Mouse (Mus musculus) MN1 (cell line): Measurements from ENCODE around the gene Tyw3.

ENCODE experiments used
- DNase-seq: peaks from one replicate; pipeline ENCODE4 v3.0.0-alpha.2; 2016; ENCODE audit warnings: low spot score

Gene Tyw3

DNA sequence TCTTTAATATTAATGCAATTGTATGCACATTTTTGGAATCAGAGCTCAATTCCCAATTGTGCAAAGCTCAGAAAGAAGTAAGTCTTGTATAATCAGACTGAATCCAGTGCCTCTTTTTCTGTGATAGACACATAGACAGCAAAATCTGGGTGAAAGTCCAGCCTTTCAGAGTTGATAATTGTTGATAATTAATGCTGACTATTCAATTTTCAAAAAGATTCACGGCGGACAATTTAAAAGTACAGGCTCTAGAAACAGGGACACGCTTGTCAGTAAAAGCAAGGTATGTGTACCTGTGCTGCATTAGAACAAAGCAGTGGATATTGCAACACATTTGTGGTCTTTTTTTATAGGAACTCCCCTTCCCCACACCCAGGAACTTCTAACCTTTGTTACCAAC lies 34.7 kb downstream of the Tyw3 start:
- DNase-seq = no peak

DNA sequence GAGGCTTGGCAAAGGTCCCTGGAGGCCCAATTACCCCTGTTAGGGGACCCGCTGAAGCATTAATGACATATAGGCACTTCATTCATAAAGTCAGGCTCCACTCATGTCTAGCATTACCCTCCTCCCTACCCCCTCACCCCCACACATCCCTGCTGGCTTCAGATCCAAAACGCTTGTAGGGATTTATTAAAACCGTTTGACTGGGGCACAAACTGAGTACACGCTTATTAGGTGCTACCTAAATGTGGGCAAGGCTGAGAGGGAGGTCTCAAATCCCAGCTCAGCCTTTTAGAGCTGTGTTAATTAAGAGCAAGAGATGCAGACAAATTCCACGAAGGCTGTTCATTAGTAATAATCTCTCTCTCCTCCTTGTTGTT lies 45.9 kb downstream of the Tyw3 start:
- no peak for DNase-seq

DNA sequence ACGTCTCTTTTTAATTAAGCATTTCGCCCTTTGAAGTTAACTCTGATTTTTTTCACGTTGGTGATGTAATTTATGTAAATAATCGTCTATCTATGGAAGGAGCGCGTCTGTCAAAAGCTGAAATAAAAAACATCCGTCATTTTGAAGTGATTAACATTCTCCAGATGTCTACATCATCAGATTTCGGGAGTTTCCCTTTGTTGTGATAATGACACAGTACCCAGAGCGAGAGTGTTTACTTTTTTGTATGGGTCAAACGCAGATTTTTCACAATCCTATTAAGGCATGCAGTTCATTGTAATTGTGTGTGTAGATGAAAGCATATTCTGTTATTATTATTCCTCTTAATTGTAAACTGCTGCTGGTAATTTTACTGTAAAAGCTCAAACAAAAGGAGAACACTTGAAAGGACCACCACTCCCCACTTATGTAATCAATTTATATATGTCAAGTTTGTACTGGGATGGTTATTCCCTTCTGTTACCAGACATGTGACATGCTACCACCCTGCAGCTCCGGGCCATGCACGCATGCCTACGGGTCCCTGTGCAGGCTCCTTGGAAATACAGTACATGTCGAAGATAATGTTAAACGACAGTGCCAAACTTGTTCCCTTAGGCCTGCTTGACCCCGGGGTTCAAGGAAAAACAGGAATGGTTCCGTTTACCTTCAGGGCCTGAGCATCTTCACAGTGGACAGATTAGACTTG lies 46.4 kb downstream of the Tyw3 start:
- no peak for DNase-seq

DNA sequence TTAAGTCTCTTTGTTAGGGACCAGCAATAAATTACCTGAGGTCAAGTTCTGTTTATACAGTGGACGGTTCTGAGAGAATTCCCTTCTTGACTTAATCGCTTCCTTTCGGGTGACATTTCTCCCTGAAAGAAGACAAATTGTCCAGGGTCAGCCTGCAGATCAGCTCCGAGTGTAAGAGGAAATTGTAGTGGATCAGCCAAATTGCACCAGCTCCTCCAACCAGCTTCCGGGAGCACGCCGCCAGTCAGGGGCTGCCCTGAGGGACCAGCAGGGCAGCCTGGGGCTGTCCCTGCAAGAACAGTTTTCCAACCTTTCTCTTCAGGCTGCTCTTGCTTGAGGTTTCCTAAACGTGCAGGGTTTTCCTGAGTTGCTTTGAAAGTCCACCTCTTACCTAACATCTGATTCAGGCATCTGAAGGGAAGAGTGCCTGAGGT lies 48.0 kb downstream of the Tyw3 start:
- DNase-seq = no peak

DNA sequence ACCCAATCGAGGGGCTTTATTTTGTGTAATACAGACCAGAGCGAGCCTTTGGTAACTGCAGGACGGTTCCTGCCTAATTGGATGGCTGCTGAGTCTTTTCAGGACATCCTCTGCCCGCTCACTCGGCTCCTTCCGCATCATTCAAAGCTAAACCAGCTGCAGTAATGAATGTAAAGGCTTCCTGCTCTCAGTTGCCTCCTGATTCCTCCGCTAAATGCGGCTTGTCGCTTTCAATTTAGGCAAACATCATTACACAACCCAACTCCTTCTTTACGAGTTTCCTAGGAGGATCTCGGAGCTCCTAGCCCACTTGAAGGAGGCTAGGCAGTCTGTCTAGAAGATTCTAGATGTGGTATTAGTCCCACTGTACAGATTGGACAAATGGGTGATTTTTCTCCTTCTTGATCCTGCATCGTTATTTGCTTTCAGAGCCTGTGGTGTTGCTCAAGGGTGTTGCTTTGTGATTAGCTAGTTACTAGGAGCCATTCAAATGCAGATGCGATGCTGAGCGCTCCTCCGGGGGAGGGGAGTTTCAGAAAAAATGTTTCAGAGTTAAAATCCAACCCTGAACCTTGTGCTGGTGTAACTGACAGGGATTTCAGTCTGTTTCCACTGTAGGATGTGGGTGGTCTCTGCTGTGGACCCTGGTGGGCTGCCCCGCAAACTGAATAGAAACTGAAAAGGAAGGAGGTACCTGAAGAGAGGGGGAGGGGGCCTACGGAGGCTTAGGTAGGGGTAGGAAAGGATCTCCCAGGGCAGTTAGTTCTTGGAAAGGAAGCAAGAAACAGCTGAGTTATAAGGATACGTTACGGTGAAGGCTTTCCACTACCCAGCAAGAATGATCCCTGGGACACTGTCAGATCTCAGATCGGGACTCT lies 49.1 kb downstream of the Tyw3 start:
- DNase-seq = no peak

DNA sequence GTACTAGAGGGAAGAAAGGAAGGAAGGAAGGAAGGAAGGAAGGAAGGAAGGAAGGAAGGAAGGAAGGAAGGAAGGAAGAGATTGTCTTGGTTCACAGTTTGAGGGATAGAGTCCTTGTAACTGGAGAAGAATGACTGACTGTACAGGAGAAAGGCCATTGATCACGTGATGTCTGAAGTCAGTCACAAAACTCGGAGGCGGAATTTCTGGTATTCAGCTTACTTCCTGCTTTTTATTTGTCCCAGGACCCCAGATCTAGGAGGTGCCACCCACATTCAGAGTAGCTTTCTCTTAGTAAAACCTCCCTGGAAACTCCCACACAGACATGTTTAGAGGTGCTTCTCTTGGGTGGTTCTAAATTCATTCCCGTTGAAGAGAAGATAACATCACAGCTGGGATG lies 50.7 kb downstream of the Tyw3 start:
- DNase-seq = no peak

DNA sequence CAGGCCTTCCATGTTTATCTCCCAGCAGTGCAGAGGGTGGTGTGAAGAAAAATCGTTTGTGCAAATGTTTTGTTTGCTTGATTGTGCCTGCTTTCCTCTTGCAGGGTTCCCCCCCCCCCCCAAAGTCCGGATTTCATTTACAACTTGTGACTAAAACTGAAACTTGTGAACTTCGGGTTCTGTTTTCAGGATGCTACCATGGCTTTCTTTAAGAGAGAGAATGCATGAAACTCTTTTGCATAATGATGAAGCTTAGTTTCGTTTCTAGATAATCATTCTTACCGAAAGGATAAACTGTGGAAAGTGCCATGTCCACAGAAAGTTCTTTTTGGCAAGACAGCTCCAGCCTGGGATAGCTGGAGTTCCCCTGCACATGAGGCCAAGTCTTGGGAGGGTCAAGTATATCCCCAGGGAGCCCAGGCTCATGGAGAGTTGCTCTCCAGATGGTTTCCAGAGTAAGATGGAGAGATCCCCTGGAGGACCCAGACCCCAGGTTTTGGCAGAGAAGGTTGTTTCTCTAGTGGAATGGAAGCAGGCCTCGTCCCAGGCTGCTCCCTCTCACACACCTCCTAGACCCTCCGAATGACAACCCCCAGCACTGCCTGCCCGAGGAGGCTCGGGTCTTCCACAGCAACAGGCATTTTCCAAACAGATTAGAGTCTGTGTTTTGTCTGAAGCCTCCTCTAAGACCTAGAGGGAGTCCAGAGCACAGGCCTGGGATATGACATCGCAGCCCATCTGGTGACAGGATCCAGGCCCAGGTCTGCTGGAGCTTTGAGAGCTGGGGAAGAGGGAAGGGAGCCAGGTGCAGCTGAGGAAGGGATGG lies 56.6 kb downstream of the Tyw3 start:
- DNase-seq = peak; percentile 25

DNA sequence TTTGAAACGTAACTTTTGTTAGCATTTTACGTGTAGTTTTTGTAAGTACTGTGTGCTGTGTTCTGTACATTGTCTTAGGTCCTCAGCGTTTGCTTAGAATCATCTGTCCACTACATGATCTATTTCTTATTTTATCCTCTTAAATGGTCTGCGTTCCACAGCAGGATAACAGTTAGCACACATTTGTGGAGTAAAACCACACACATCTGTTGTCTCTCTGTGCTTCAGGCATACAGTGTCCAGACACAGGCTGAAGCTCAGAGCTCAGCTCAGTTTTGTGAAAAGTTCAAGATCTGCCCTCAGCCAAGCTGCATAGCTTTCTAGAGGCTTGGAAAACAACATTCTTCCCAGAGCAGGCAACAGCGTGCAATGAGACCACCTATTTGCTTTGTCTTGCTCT lies 60.8 kb downstream of the Tyw3 start:
- DNase-seq = no peak

DNA sequence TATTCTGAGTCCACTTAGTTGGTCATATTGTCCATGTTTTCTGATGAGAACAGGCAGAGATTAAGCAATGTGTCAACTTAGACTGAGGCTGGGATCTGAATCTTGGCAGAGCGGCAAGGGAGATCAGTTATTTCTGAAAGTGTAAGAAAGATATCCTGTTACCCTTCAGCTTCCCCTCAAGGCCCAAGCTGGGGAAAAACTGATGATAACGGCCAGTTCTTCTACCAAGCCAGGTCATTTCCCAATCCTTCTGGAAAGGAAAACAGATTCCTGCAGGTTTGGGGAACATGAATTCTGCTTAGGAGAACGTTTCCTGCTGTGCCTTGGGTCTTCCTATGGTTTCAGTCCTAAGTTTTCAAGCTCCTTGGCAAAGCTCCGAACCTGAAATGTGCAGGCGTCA lies 63.7 kb downstream of the Tyw3 start:
- DNase-seq = no peak

DNA sequence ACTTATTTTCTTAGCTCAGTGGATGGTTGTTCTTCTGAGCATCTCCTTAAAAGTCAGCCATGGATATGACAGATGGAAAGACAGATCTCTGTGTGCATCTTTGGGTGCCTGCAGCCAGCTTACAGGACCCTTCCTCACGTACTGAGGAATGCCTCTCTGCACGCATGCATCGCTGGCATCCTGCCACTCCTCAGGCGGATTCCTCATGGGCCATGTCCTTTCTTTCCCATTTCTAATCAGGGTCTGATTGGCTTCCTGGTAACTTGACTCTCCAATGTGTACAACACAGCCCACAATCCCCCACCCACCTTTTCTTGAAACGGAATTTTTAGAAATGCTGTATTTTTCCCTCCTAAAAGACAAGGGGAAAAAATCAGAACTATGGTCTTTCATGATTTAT lies 67.9 kb downstream of the Tyw3 start:
- no peak for DNase-seq

DNA sequence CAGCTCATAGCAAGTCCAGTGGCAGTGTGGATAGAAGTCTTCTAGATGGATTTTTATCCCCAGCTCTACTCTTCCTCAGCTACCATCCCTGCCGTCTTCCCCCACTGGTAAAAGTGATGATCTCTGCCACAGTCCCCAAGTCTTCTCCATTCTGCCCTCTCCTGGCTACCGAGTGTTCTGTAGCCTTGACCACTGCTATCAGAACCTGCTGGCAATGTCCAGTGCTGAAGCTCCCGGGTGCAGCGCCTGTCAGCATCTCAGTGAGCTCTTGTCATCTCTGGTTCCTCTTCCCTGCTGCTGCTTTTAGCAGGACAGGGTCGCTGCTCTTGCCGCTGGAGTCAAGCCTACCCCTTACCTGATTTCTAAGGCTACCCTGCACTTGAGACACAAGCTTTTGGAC lies 70.3 kb downstream of the Tyw3 start:
- DNase-seq = no peak
